Mouse (Mus musculus) CD4-positive naive resting alpha-beta T cell, adult 76 days (primary cell): Measurements from ENCODE around the gene Cd209c. TPM values are rescaled to one million over a fixed set of nuclear protein-coding genes. Genes with fewer than 3 reads are reported as not detected.

Experiments used
- total RNA-seq: library from RNA; stranded (reverse); gene quantifications from one replicate; pipeline ENCODE4 v1.2.4, GENCODE M21; 2023

Cd209c gene
- total RNA-seq = not detected

GRCm38 (mm10) chr8:3954646-3955045 is at the start of gene Cd209c:
Gene Cd209c, minus strand, starts transcription at chr8:3954746.

GRCm38 (mm10) chr8:3926744-3927143 is 27.8 kb downstream of the Cd209c start, which contains the start of gene Cd209b:
Gene Cd209b, minus strand, starts transcription at chr8:3926844.

Other genes with a start within 250 kb of the Cd209c start
- gene Clec4g, start 234.1 kb downstream of the Cd209c start, total RNA-seq = not detected
- gene Cd209a, start 205.8 kb downstream of the Cd209c start, total RNA-seq = 2.2 TPM
- gene Cd209e, start 100.4 kb downstream of the Cd209c start, total RNA-seq = not detected
- not detected for gene Cd209d, start 76.2 kb downstream of the Cd209c start, total RNA-seq
- gene Cd209b, start 27.9 kb downstream of the Cd209c start, total RNA-seq = not detected
- not detected for gene Cd209f, start 151.1 kb upstream of the Cd209c start, total RNA-seq
- gene Cd209g, start 179.4 kb upstream of the Cd209c start, total RNA-seq = not detected
- 16.6 TPM for gene Evi5l, start 211.8 kb upstream of the Cd209c start, total RNA-seq